Mouse (Mus musculus) kidney, postnatal 14 days (tissue): ENCODE results near the gene Fzr1.

Experiments
- DNase-seq: peaks from one replicate; pipeline ENCODE4 v3.0.0; 2022; ENCODE audit warnings: mixed read lengths

Fzr1 gene

DNA sequence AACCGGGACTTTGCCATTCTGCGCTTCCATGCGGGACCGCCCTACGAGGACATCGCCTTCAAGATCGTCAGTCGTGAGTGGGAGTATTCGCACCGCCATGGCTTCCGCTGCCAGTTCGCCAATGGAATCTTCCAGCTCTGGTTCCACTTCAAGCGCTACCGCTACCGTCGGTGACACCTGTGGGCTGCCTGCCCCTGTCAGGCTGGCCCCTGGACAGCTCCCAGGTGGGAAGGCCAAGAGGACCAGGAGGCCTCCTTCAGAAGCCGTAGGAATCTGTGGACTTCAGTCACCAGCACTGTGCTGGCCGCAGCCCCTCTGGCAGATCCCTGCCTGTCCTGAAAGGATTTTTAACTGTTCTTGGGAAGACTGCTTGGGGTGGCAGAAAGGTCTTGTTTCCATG is 52.5 kb downstream of the Fzr1 start:
- DNase-seq: no peak

DNA sequence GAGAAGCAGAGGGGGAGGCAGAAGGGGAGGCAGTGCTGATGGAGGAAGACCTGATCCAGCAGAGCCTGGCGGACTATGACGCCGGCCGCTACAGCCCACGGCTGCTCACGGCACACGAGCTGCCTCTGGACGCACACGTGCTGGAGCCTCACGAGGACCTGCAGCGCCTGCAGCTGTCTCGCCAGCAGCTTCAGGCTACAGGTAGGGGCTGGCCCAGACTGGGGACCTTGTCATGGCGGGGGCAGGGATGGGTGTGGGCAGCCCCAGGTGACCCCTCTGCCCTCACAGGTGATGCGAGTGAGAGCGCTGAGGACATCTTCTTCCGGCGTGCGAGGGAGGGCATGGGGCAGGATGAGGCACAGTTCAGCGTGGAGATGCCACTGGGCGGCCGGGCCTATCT is 53.1 kb downstream of the Fzr1 start:
- no peak for DNase-seq

DNA sequence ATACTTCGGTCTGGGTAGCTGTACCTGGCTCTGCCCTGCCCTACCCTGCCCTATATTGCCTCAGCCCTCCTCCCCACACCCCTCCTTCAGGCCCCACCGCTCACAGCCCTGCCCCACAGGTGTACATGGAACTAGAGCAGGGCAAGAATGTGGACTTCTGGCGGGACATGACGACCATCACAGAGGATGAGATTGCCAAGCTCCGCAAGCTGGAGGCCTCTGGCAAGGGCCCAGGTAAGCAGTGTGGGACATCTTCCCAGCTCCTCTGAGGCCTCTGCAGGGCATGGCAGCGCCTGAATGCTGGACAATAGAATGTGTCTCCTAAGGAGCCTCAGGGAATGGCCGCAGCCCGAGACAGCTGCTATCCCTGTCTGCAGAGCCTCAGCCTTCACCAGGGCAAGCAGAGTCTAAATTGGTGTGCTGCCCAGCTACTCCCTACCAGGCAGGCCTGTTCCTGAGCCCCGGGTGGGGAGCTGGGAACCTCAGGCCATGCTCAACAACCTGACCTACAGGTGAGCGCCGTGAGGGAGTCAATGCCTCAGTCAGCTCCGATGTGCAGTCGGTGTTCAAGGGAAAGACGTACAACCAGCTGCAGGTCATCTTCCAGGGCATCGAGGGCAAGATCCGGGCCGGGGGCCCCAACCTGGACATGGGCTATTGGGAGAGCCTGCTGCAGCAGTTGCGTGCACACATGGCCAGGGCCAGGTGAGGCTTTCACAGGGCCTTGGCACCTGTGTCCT is 54.4 kb downstream of the Fzr1 start:
- no peak for DNase-seq

GRCm38 (mm10) chr10:81323141-81323775 is 55.1 kb downstream of the Fzr1 start:
- DNase-seq: no peak

DNA sequence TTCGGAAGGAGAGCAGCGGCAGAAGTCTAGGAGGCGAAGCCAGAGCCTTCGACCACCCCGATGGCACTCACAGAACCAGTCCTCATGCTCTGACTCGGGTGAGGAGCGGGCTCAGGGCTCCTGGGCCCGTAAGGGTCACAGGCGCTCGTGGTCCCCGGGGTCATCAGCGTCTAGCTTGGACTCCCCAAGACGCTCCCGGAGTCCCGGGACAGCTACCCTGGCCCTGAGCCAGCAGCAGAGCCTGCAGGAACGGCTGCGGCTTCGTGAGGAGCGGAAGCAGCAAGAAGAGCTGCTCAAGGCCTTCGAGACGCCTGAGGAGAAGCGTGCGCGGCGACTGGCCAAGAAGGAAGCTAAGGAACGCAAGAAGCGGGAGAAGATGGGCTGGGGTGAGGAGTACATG is 55.9 kb downstream of the Fzr1 start:
- DNase-seq: no peak

DNA sequence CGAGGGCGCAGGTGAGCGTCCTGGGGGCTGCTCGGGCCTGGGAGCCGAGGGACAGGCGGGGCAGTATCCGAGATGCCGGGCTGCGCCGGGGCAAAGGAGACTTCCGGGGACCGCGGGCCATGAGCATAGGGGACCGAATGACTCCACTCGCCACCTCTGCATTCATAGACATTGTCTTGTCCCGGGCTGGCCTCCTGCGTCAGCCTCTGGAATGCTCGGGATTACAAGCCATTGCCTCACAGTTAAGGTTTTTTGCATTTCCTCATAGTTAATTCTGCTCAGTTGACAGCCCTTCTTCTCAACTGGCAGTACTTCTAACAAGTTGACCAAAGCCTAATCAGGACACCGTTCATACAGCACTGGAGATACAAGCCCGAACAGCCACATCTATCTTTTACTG is 56.9 kb downstream of the Fzr1 start:
- no peak for DNase-seq

GRCm38 (mm10) chr10:81320550-81321347 is 57.6 kb downstream of the Fzr1 start, which contains the start of gene Cactin:
Gene Cactin (plus strand): TSS chr10:81321103.
- DNase-seq: peak; percentile 100

DNA sequence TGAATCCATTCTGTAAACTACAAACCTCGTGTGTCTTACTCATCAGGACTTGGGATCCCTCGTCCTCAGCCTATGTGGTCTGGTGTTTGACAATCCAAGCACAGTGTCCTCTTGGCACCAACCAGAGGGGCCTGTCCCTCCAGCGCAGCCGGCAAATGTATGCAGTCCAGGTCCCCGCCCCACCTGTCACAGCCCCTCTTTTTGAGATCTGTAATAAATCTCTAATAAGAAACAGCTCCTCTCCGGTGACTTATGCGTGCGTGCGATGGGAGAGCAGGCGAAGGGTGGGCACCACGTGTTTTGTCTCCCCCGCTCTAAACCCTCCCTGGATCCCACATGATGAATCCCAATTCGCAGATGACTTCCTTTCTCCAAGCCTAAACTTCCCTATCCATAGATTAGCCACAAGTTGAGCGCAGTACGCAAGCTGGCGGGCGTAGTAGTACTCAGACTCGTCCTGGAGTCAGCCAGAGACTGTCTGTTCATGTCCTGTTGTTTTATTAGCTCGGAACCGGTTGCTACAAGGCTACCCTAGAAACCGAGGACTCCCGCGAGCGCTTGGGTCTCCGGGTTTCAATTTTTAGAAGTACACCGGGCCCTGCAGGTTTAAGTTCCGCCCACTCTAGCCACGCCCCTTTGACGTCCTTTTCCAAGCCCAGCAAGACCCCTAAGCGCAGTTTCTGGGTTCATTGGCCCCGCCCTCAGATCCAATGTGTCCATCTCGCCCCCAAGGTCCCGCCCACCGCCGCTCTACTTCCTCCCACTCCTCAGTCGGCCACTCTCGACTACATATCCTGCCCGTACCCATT is 58.4 kb downstream of the Fzr1 start:
- peak; percentile 98 for DNase-seq

DNA sequence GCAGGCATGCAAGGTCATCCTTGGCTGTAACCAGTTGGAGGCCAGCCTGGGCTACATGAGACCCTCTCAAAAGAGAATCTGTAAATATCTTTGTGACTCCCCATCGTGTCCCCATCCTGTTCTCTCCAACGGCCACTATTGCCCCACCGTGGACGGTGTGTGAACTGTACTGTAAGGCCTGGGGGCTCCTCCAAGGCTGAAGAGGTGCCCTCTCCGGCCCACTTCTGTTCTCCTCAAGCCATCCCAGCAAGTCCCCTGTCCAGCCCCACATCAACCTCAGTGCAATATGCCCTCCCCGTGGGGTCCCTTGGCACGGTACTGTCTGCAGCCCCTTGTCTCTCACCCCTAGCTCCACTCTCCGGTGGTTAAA is 59.0 kb downstream of the Fzr1 start:
- no peak for DNase-seq

DNA sequence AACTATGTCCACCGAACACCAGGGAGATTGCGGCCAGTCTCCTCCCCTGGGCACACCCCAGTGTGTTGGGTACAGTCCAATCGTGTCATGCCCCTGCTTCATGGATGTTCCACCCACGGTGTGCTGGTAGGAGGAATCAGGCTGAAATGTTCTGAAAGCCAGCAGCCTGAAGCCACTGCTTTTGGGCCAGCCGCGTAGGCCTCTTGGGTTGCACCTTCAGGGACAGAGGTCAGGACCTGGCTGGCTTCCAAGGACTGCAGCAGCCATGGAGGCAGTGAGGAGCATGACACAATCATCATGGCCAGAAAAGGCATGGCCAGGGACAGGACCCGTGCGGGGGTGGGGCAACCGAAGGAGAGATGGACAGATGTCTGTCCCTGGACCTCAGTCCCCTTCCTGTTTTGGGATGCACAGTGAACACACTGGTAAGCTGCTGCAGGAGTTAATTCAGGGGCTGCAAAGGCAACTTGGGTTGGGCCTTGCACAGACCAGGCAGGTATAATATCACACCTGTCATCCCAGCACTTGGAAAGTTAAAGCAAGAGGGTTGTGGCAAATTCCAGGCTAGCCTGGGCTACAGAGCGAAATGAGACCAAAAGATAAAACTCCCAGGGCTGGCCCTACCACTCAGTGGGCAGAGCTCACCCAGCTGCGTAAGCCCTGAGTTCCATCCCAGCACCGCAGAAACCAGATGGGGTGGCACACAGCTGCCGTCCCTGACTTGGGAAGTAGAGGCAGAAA is 59.6 kb downstream of the Fzr1 start:
- peak; percentile 46 for DNase-seq

- DNase-seq: peak; percentile 81
These were observed 61.0 kb downstream of the Fzr1 start for GRCm38 (mm10) chr10:81317273-81317672.

DNA sequence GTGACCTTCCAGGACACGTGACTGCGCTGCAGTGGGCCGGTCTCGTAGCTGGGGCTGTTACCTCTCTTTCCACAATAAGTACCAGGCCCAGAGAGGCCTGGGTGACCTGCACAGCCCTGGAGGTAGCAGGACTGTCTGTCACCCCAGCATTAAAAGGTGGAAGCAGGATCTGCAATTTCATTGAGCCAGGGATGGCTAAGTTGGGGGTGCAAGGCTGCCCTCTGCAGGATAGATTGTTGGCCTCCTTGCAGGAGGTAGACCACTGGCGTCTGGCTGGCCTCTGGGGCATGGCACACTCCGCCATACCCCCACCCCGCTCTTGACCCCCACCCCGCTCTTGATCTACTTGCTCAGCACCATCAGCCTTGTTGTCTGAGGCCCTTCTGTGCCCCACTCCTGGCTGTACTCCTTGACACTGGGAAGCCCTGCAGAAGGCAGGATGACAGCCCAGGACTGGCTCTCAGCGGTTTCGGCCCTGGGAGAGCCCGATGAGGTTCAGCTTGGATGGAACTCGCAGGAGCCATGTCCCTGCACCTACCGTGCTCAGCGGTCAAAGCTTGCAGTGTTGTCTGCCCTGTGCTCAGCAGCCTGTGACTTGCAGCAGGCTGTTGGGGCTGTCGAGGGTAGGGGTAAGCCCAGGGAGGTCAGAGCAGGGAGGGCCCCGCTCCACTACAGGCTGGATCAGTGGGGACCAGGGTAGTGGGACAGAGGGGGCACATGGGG is 61.8 kb downstream of the Fzr1 start:
- DNase-seq: peak; percentile 56
